Mouse (Mus musculus) liver, embryonic 12.5 days (tissue): ENCODE data around the gene Dcst2. TPM values are rescaled to one million over a fixed set of nuclear protein-coding genes. Genes with fewer than 3 reads are reported as not detected.

Experiments used
- ATAC-seq: fragments of 200-750 bp; cut with Nextera tagmentation; 2 replicates; pipeline ENCODE4 v1.8.0; 2017; ENCODE audit warnings: moderate number of reproducible peaks, mild to moderate bottlenecking, moderate library complexity
- H3K27ac ChIP-seq: fragments of 300-500 bp; sonication (generic); 2 replicates; pipeline ENCODE4 v1.5.1; 2016; ENCODE audit warnings: mild to moderate bottlenecking
- H3K27me3 ChIP-seq: fragments of 300-500 bp; sonication (generic); replicated peaks from 2 replicates; pipeline ENCODE4 v1.6.1; 2016; ENCODE audit warnings: mild to moderate bottlenecking, moderate library complexity
- H3K36me3 ChIP-seq: fragments of 300-500 bp; sonication (generic); 2 replicates; pipeline ENCODE4 v1.6.1; 2016; ENCODE audit warnings: mild to moderate bottlenecking, moderate library complexity
- H3K4me1 ChIP-seq: fragments of 300-500 bp; sonication (generic); 2 replicates; pipeline ENCODE4 v1.6.1; 2016
- H3K4me2 ChIP-seq: fragments of 300-500 bp; sonication (generic); 2 replicates; pipeline ENCODE4 v1.6.1; 2016; ENCODE audit warnings: mild to moderate bottlenecking, moderate library complexity
- H3K4me3 ChIP-seq: fragments of 300-500 bp; sonication (generic); 2 replicates; pipeline ENCODE4 v1.5.1; 2016; ENCODE audit warnings: mild to moderate bottlenecking, moderate library complexity
- H3K9ac ChIP-seq: fragments of 300-500 bp; sonication (generic); 2 replicates; pipeline ENCODE4 v1.6.1; 2016; ENCODE audit warnings: mild to moderate bottlenecking, moderate library complexity
- H3K9me3 ChIP-seq: fragments of 300-500 bp; sonication (generic); replicated peaks from 2 replicates; pipeline ENCODE4 v1.6.1; 2016; ENCODE audit warnings: mild to moderate bottlenecking, moderate library complexity
- WGBS: fragments of 180-500 bp; shearing (Covaris S2); methylation state at CpG from one replicate; pipeline ENCODE4 v1.1.7; 2016; ENCODE audit not compliant: insufficient replicate concordance; 5-methylcytosine and 5-hydroxymethylcytosine counted together
- polyA plus RNA-seq: library from polyadenylated mRNA; unstranded; fragments of >200 nt; fragmentation: Nextera tagmentation; extraction: Ambion mirVana; gene quantifications from 2 replicates; pipeline ENCODE4 v1.2.1, GENCODE M21; 2016

The Dcst2 gene
- polyA plus RNA-seq, 1 experiment from 2014 or later = 0.05 TPM

- no peaks in the 10 kb centered on the region for H3K27me3 ChIP-seq
- WGBS = 3% methylated on average over 28 of the region's 28 CpGs
- H3K4me1 ChIP-seq = peaks cover 42% of the 10 kb centered on the region
- H3K27ac ChIP-seq = peak within 1 kb of the TSS; percentile 79
- H3K9me3 ChIP-seq = 0 out of 2 replicates have a peak, but pooled peaks cover 4% of the 10 kb centered on the region
- peaks cover 63% of the 10 kb centered on the region for H3K36me3 ChIP-seq
- peak within 1 kb of the TSS; percentile 80 for H3K4me2 ChIP-seq
- peak; percentile 100 for ATAC-seq
- peak within 1 kb of the TSS; percentile 78 for H3K9ac ChIP-seq
- peak within 1 kb of the TSS; percentile 71 for H3K4me3 ChIP-seq
These were observed 50.0 kb downstream of the Dcst2 start, which contains the start of gene Flad1 for GRCm38 (mm10) chr3:89411490-89412393. TSS of gene Flad1 (minus strand) at chr3:89411870.

GRCm38 (mm10) chr3:89416158-89416557 is 54.4 kb downstream of the Dcst2 start:
- H3K27ac ChIP-seq = no peak overlapping the region; the same call in 1 of the 2 replicates
- H3K36me3 ChIP-seq = peaks cover 39% of the 10 kb centered on the region
- H3K27me3 ChIP-seq = no peaks in the 10 kb centered on the region
- H3K4me1 ChIP-seq = peaks cover 43% of the 10 kb centered on the region
- ATAC-seq = no peak
- WGBS = 90% methylated on average over 8 of the region's 8 CpGs
- 0 out of 2 replicates have a peak, but pooled peaks cover 4% of the 10 kb centered on the region for H3K9me3 ChIP-seq
- no peak overlapping the region for H3K9ac ChIP-seq
- H3K4me3 ChIP-seq = peak overlapping the region; percentile 75; the same call in 1 of the 2 replicates
- H3K4me2 ChIP-seq = peak overlapping the region; percentile 97

DNA sequence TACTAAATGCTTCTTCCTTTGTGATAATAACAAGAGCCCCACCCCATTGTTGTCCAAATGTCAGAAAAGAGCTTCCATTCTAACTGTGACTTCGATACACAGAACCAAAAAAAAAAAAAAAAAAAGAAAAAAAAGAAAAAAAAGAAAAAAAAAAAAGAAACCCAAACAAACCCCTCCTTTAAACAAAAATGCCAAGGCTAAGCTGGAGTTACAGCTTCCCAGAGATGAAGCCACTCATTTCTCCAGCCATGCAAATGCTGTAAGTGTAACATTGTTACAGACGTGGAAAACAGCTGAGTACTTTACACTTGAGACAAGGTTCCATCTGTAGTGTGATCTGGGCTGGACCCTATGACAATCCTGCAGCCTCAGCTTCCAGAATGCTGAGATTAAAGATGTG is 55.4 kb downstream of the Dcst2 start:
- no peaks in the 10 kb centered on the region for H3K27me3 ChIP-seq
- 0 out of 2 replicates have a peak, but pooled peaks cover 4% of the 10 kb centered on the region for H3K9me3 ChIP-seq
- peak overlapping the region; percentile 94 for H3K27ac ChIP-seq
- ATAC-seq = no peak
- peaks cover 39% of the 10 kb centered on the region for H3K36me3 ChIP-seq
- H3K4me3 ChIP-seq = peak overlapping the region; percentile 75
- 23% methylated on average over 2 of the region's 2 CpGs for WGBS
- peaks cover 50% of the 10 kb centered on the region for H3K4me1 ChIP-seq
- peak overlapping the region; percentile 78 for H3K9ac ChIP-seq
- H3K4me2 ChIP-seq = peak overlapping the region; percentile 97

GRCm38 (mm10) chr3:89417840-89418169 is 56.0 kb downstream of the Dcst2 start:
- ATAC-seq = peak; percentile 9
- peaks cover 54% of the 10 kb centered on the region for H3K4me1 ChIP-seq

GRCm38 (mm10) chr3:89418170-89418860 is 56.5 kb downstream of the Dcst2 start, which contains the start of the genes Cks1b and Shc1:
TSS of gene Cks1b (minus strand) at chr3:89418383.
TSS of gene Shc1 (plus strand) at chr3:89418443.
- Histone ChIP-seq H3K27ac (peak within 1 kb of the TSS; percentile 94), H3K27me3 (no peaks in the 10 kb centered on the region), H3K9me3 (0 out of 2 replicates have a peak, but pooled peaks cover 4% of the 10 kb centered on the region), H3K36me3 (peaks cover 41% of the 10 kb centered on the region), H3K4me3 (peak within 1 kb of the TSS; percentile 75), H3K4me1 (peaks cover 60% of the 10 kb centered on the region), H3K9ac (peak within 1 kb of the TSS; percentile 78), H3K4me2 (peak within 1 kb of the TSS; percentile 97)
- ATAC-seq = peak; percentile 89
- WGBS = under 1% methylated on average over 39 of the region's 39 CpGs

More at GRCm38 (mm10) chr3:89417840-89418169, 56.0 kb downstream of the Dcst2 start:
- Histone ChIP-seq H3K4me2 (peak overlapping the region; percentile 97), H3K4me3 (peak overlapping the region; percentile 75), H3K9ac (peak overlapping the region; percentile 78), H3K27me3 (no peaks in the 10 kb centered on the region), H3K27ac (peak overlapping the region; percentile 94), H3K36me3 (peaks cover 41% of the 10 kb centered on the region), H3K9me3 (0 out of 2 replicates have a peak, but pooled peaks cover 4% of the 10 kb centered on the region)
- WGBS = 0% methylated on average over 20 of the region's 20 CpGs

DNA sequence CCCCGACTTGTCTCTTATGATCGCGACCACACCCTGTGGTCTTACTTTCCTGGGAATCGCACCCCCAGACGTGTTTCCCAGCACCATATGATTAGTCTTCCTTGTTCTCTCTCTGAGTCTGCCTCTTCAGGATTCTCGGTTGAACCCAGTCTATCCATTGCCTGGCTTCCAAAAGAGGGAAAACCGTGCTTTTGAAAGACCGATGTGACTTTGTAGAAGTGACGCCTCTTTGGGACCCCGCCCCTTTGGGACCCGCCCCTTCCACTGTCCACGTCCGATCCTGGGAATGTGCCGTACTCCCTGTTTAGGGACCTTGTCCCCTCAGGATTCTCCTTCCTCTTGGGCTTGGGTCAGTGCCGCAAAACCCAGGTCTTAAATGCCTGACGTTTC is 57.1 kb downstream of the Dcst2 start:
- H3K4me3 ChIP-seq = peak overlapping the region; percentile 75
- no peaks in the 10 kb centered on the region for H3K27me3 ChIP-seq
- H3K27ac ChIP-seq = peak overlapping the region; percentile 94
- ATAC-seq = no peak
- peaks cover 65% of the 10 kb centered on the region for H3K4me1 ChIP-seq
- peak overlapping the region; percentile 78 for H3K9ac ChIP-seq
- peaks cover 43% of the 10 kb centered on the region for H3K36me3 ChIP-seq
- under 1% methylated on average over 16 of the region's 16 CpGs for WGBS
- H3K4me2 ChIP-seq = peak overlapping the region; percentile 97
- H3K9me3 ChIP-seq = 0 out of 2 replicates have a peak, but pooled peaks cover 4% of the 10 kb centered on the region

GRCm38 (mm10) chr3:89419571-89419970 is 57.8 kb downstream of the Dcst2 start:
- H3K4me2 ChIP-seq = peak overlapping the region; percentile 97
- H3K27ac ChIP-seq = peak overlapping the region; percentile 94
- H3K36me3 ChIP-seq = peaks cover 43% of the 10 kb centered on the region
- H3K9ac ChIP-seq = peak overlapping the region; percentile 78
- 8% methylated on average over 9 of the region's 9 CpGs for WGBS
- H3K9me3 ChIP-seq = 0 out of 2 replicates have a peak, but pooled peaks cover 4% of the 10 kb centered on the region
- peaks cover 72% of the 10 kb centered on the region for H3K4me1 ChIP-seq
- peak overlapping the region; percentile 75 for H3K4me3 ChIP-seq
- no peaks in the 10 kb centered on the region for H3K27me3 ChIP-seq
- ATAC-seq = no peak

- H3K4me2 ChIP-seq = peak overlapping the region; percentile 97
- H3K27me3 ChIP-seq = no peaks in the 10 kb centered on the region
- H3K36me3 ChIP-seq = peaks cover 43% of the 10 kb centered on the region
- H3K27ac ChIP-seq = peak overlapping the region; percentile 94
- H3K4me3 ChIP-seq = peak overlapping the region; percentile 75
- WGBS = 31% methylated on average over 3 of the region's 3 CpGs
- 0 out of 2 replicates have a peak, but pooled peaks cover under 1% of the 10 kb centered on the region for H3K9me3 ChIP-seq
- ATAC-seq = no peak
- peak overlapping the region; percentile 78 for H3K9ac ChIP-seq
- H3K4me1 ChIP-seq = peaks cover 76% of the 10 kb centered on the region
These were observed 58.2 kb downstream of the Dcst2 start for GRCm38 (mm10) chr3:89419981-89420380.

GRCm38 (mm10) chr3:89420421-89420820 is 58.6 kb downstream of the Dcst2 start:
- Histone ChIP-seq H3K27ac (peak overlapping the region; percentile 89), H3K36me3 (peaks cover 43% of the 10 kb centered on the region), H3K4me1 (peaks cover 81% of the 10 kb centered on the region), H3K4me2 (peak overlapping the region; percentile 97), H3K4me3 (peak overlapping the region; percentile 65), H3K9ac (peak overlapping the region; percentile 81), H3K9me3 (no peaks in the 10 kb centered on the region), H3K27me3 (no peaks in the 10 kb centered on the region)
- WGBS = 51% methylated on average over 2 of the region's 2 CpGs
- no peak for ATAC-seq

DNA sequence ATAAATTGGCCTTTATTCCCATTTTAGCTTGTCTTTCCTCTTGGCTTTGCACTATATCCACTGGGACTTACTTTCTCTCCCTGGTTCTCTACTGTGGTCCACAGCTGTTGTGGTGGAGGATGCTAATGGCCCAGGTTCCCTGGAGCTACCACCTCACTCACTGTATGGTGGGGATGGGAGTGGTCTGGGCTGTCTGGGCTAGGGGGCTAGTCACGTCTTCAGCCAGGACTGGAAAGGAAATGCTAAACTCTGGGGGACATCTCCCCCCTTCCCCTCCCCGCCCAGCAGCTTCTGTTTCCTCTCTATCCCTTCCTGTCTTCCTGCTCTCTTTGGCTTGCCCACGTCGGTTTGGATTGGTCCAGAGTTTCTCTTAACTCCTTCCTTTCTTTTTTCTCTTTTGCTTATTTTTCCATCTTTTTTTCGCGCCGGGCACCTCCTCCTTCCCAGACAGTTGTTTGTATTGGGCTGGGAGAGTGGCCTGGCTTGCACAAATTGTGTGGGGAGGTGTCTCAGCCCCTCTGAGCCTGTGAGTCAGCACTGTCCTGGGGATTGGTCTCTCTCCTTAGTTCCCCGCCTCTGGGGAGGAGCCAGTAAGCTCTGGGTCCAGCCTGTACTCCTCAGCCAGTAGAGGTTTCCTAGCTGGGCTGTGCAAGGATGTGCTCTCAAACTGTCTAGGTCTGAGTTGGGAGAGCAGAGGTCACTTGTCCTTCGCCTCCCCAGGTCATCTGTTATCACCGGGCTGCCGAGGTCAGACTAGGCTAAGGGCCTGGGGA is 59.4 kb downstream of the Dcst2 start:
- 3% methylated on average over 11 of the region's 11 CpGs for WGBS
- Histone ChIP-seq H3K4me1 (peaks cover 83% of the 10 kb centered on the region), H3K27ac (peak overlapping the region; percentile 89), H3K4me2 (peak overlapping the region; percentile 97), H3K9ac (peak overlapping the region; percentile 81), H3K36me3 (peaks cover 43% of the 10 kb centered on the region), H3K27me3 (no peaks in the 10 kb centered on the region), H3K9me3 (no peaks in the 10 kb centered on the region), H3K4me3 (peak overlapping the region; percentile 65)
- peak; percentile 82 for ATAC-seq
